Mouse (Mus musculus) layer of hippocampus, adult 8-10 months (tissue): ENCODE data around the gene Myrfl. TPM values are rescaled to one million over a fixed set of nuclear protein-coding genes. Genes with fewer than 3 reads are reported as not detected.

ENCODE experiments used
- DNase-seq, 2 experiments: peaks; one replicate each; pipeline ENCODE4 v3.0.0; 2022; ENCODE audit warnings: low spot score in 2 of 2
- total RNA-seq, 4 experiments: library from RNA; stranded (reverse); gene quantifications; 2 replicates each; pipeline ENCODE4 v1.2.4; 2022

Myrfl gene
- under 1 TPM in 2 of 4 experiments, not detected in 2; 0.14 to 0.47 TPM for total RNA-seq

- no peak for DNase-seq
Measured at GRCm38 (mm10) chr10:116896336-116897177, at the start of gene Myrfl. Myrfl (minus strand) TSS chr10:116896919.

GRCm38 (mm10) chr10:116944940-116945339, 48.2 kb upstream of the Myrfl start:
- DNase-seq, result no peak

- no peak for DNase-seq
Measured at GRCm38 (mm10) chr10:116944144-116944543, 47.4 kb upstream of the Myrfl start.

- DNase-seq, result no peak
Measured at GRCm38 (mm10) chr10:116943025-116943424, 46.3 kb upstream of the Myrfl start.

GRCm38 (mm10) chr10:116935028-116935427, 38.3 kb upstream of the Myrfl start:
- no peak for DNase-seq

- no peak for DNase-seq
Measured at GRCm38 (mm10) chr10:116933794-116934193, 37.1 kb upstream of the Myrfl start.

GRCm38 (mm10) chr10:116932418-116932817, 35.7 kb upstream of the Myrfl start:
- no peak for DNase-seq

GRCm38 (mm10) chr10:116931497-116932179, 34.9 kb upstream of the Myrfl start:
- no peak for DNase-seq

GRCm38 (mm10) chr10:116930936-116931335, 34.2 kb upstream of the Myrfl start:
- DNase-seq, result no peak

- DNase-seq, result no peak
Measured at GRCm38 (mm10) chr10:116930506-116930905, 33.8 kb upstream of the Myrfl start.

- no peak for DNase-seq
Measured at GRCm38 (mm10) chr10:116928826-116929225, 32.1 kb upstream of the Myrfl start.

- no peak for DNase-seq
Measured at GRCm38 (mm10) chr10:116926428-116927113, 29.9 kb upstream of the Myrfl start.

- no peak for DNase-seq
Measured at GRCm38 (mm10) chr10:116923651-116924495, 27.2 kb upstream of the Myrfl start.

GRCm38 (mm10) chr10:116922161-116922560, 25.4 kb upstream of the Myrfl start:
- DNase-seq, result no peak

GRCm38 (mm10) chr10:116921416-116921815, 24.7 kb upstream of the Myrfl start:
- DNase-seq, result no peak

- no peak for DNase-seq
Measured at GRCm38 (mm10) chr10:116920641-116921040, 23.9 kb upstream of the Myrfl start.

- no peak for DNase-seq
Measured at GRCm38 (mm10) chr10:116919368-116920317, 22.9 kb upstream of the Myrfl start.

GRCm38 (mm10) chr10:116916581-116916980, 19.9 kb upstream of the Myrfl start:
- no peak for DNase-seq

GRCm38 (mm10) chr10:116915286-116915685, 18.6 kb upstream of the Myrfl start:
- DNase-seq, result no peak

- no peak for DNase-seq
Measured at GRCm38 (mm10) chr10:116914586-116914985, 17.9 kb upstream of the Myrfl start.
